Mouse (Mus musculus): ENCODE data around the gene Tent5c. TPM values are rescaled to one million over a fixed set of nuclear protein-coding genes. Genes with fewer than 3 reads are reported as not detected.

The Tent5c gene
- 7.2 and 8.6 TPM in 2 replicates for polyA plus RNA-seq (2016; fragmentation: Nextera tagmentation; extraction: Ambion mirVana)

- no peaks in the 10 kb centered on the region for H3K9me3 ChIP-seq (replicated peaks)
- H3K27ac ChIP-seq, result no peak within 1 kb of the TSS
- peak within 1 kb of the TSS; percentile 67 for H3K4me3 ChIP-seq
- peak within 1 kb of the TSS; percentile 68 for H3K9ac ChIP-seq
- peaks cover 18% of the 10 kb centered on the region for H3K4me1 ChIP-seq
- H3K27me3 ChIP-seq, result peaks cover 51% of the 10 kb centered on the region
- peak within 1 kb of the TSS; percentile 100 for H3K4me2 ChIP-seq (replicated peaks)
- peak; percentile 92 for ATAC-seq (ENCODE audit: low FRiP score)
- WGBS, result under 1% methylated on average over 55 of the region's 73 CpGs
- no peaks in the 10 kb centered on the region for H3K36me3 ChIP-seq
Observed at GRCm38 (mm10) chr3:100489133-100490009, at the start of gene Tent5c. Gene Tent5c, minus strand, starts transcription at chr3:100489324.

- Histone ChIP-seq H3K27me3 (no peaks in the 10 kb centered on the region), H3K4me2 (replicated peaks) (no peak overlapping the region), H3K36me3 (no peaks in the 10 kb centered on the region), H3K9me3 (replicated peaks) (no peaks in the 10 kb centered on the region), H3K4me1 (no peaks in the 10 kb centered on the region), H3K27ac (no peak overlapping the region), H3K9ac (no peak overlapping the region), H3K4me3 (no peak overlapping the region)
- ATAC-seq (ENCODE audit: low FRiP score), result no peak
- 94% methylated on average over 2 of the region's 2 CpGs for WGBS
Observed at GRCm38 (mm10) chr3:100536686-100537085, 47.6 kb upstream of the Tent5c start.

- Histone ChIP-seq H3K27me3 (no peaks in the 10 kb centered on the region), H3K36me3 (no peaks in the 10 kb centered on the region), H3K4me1 (no peaks in the 10 kb centered on the region), H3K4me2 (replicated peaks) (no peak overlapping the region), H3K4me3 (no peak overlapping the region), H3K9me3 (replicated peaks) (no peaks in the 10 kb centered on the region), H3K9ac (no peak overlapping the region), H3K27ac (no peak overlapping the region)
- WGBS, result 62% methylated on average over 4 of the region's 4 CpGs
- ATAC-seq (ENCODE audit: low FRiP score), result no peak
Observed at GRCm38 (mm10) chr3:100535902-100536301, 46.8 kb upstream of the Tent5c start.

- Histone ChIP-seq H3K9ac (no peak overlapping the region), H3K27me3 (no peaks in the 10 kb centered on the region), H3K4me1 (no peaks in the 10 kb centered on the region), H3K9me3 (replicated peaks) (no peaks in the 10 kb centered on the region), H3K27ac (no peak overlapping the region), H3K4me2 (replicated peaks) (no peak overlapping the region), H3K36me3 (no peaks in the 10 kb centered on the region), H3K4me3 (no peak overlapping the region)
- 59% methylated on average over 3 of the region's 3 CpGs for WGBS
- no peak for ATAC-seq (ENCODE audit: low FRiP score)
Observed at GRCm38 (mm10) chr3:100535298-100535697, 46.2 kb upstream of the Tent5c start.

GRCm38 (mm10) chr3:100534394-100534793, 45.3 kb upstream of the Tent5c start:
- WGBS, result 76% methylated on average over 3 of the region's 3 CpGs
- ATAC-seq (ENCODE audit: low FRiP score), result no peak
- Histone ChIP-seq H3K27me3 (no peaks in the 10 kb centered on the region), H3K9me3 (replicated peaks) (no peaks in the 10 kb centered on the region), H3K36me3 (no peaks in the 10 kb centered on the region), H3K4me1 (no peaks in the 10 kb centered on the region), H3K27ac (no peak overlapping the region), H3K9ac (no peak overlapping the region), H3K4me3 (no peak overlapping the region), H3K4me2 (replicated peaks) (no peak overlapping the region)

GRCm38 (mm10) chr3:100533429-100533828, 44.3 kb upstream of the Tent5c start:
- Histone ChIP-seq H3K27ac (no peak overlapping the region), H3K4me2 (replicated peaks) (no peak overlapping the region), H3K9ac (no peak overlapping the region), H3K36me3 (no peaks in the 10 kb centered on the region), H3K9me3 (replicated peaks) (no peaks in the 10 kb centered on the region), H3K4me3 (no peak overlapping the region), H3K4me1 (no peaks in the 10 kb centered on the region), H3K27me3 (no peaks in the 10 kb centered on the region)
- no peak for ATAC-seq (ENCODE audit: low FRiP score)

GRCm38 (mm10) chr3:100530919-100531318, 41.8 kb upstream of the Tent5c start:
- ATAC-seq (ENCODE audit: low FRiP score), result no peak
- Histone ChIP-seq H3K27me3 (no peaks in the 10 kb centered on the region), H3K27ac (no peak overlapping the region), H3K36me3 (no peaks in the 10 kb centered on the region), H3K4me2 (replicated peaks) (no peak overlapping the region), H3K4me3 (no peak overlapping the region), H3K9ac (no peak overlapping the region), H3K4me1 (no peaks in the 10 kb centered on the region), H3K9me3 (replicated peaks) (no peaks in the 10 kb centered on the region)
- WGBS, result 93% methylated on average over 5 of the region's 5 CpGs

GRCm38 (mm10) chr3:100530244-100530788, 41.2 kb upstream of the Tent5c start:
- Histone ChIP-seq H3K9ac (no peak overlapping the region), H3K36me3 (no peaks in the 10 kb centered on the region), H3K4me1 (no peaks in the 10 kb centered on the region), H3K4me2 (replicated peaks) (no peak overlapping the region), H3K9me3 (replicated peaks) (no peaks in the 10 kb centered on the region), H3K4me3 (no peak overlapping the region), H3K27me3 (no peaks in the 10 kb centered on the region), H3K27ac (no peak overlapping the region)
- ATAC-seq (ENCODE audit: low FRiP score), result no peak
- WGBS, result 84% methylated on average over 7 of the region's 7 CpGs

GRCm38 (mm10) chr3:100522671-100523070, 33.5 kb upstream of the Tent5c start:
- no peak overlapping the region for H3K27ac ChIP-seq
- no peak overlapping the region for H3K4me2 ChIP-seq (replicated peaks)
- H3K36me3 ChIP-seq, result no peaks in the 10 kb centered on the region
- H3K27me3 ChIP-seq, result no peaks in the 10 kb centered on the region
- no peak overlapping the region for H3K9ac ChIP-seq
- WGBS, result 77% methylated on average over 7 of the region's 7 CpGs
- no peaks in the 10 kb centered on the region for H3K4me1 ChIP-seq
- ATAC-seq (ENCODE audit: low FRiP score), result no peak
- no peaks in the 10 kb centered on the region for H3K9me3 ChIP-seq (replicated peaks)
- no peak overlapping the region for H3K4me3 ChIP-seq

- H3K4me2 ChIP-seq (replicated peaks), result no peak overlapping the region
- no peaks in the 10 kb centered on the region for H3K36me3 ChIP-seq
- H3K27me3 ChIP-seq, result no peaks in the 10 kb centered on the region
- H3K9ac ChIP-seq, result no peak overlapping the region
- no peak overlapping the region for H3K4me3 ChIP-seq
- H3K27ac ChIP-seq, result no peak overlapping the region
- H3K4me1 ChIP-seq, result no peaks in the 10 kb centered on the region
- no peak for ATAC-seq (ENCODE audit: low FRiP score)
- H3K9me3 ChIP-seq (replicated peaks), result no peaks in the 10 kb centered on the region
- 38% methylated on average over 1 of the region's 1 CpGs for WGBS
Observed at GRCm38 (mm10) chr3:100521626-100522025, 32.5 kb upstream of the Tent5c start.

- no peaks in the 10 kb centered on the region for H3K27me3 ChIP-seq
- WGBS, result 81% methylated on average over 5 of the region's 5 CpGs
- H3K4me2 ChIP-seq (replicated peaks), result no peak overlapping the region
- ATAC-seq (ENCODE audit: low FRiP score), result no peak
- H3K27ac ChIP-seq, result no peak overlapping the region
- no peak overlapping the region for H3K9ac ChIP-seq
- H3K9me3 ChIP-seq (replicated peaks), result no peaks in the 10 kb centered on the region
- no peaks in the 10 kb centered on the region for H3K4me1 ChIP-seq
- H3K36me3 ChIP-seq, result no peaks in the 10 kb centered on the region
- H3K4me3 ChIP-seq, result no peak overlapping the region
Observed at GRCm38 (mm10) chr3:100515754-100516141, 26.6 kb upstream of the Tent5c start.

- H3K27me3 ChIP-seq, result no peaks in the 10 kb centered on the region
Observed at GRCm38 (mm10) chr3:100515093-100515753, 26.1 kb upstream of the Tent5c start.

More at GRCm38 (mm10) chr3:100515093-100515753, 26.1 kb upstream of the Tent5c start:
- no peaks in the 10 kb centered on the region for H3K9me3 ChIP-seq (replicated peaks)
- H3K4me1 ChIP-seq, result no peaks in the 10 kb centered on the region
- no peak overlapping the region for H3K4me2 ChIP-seq (replicated peaks)
- ATAC-seq (ENCODE audit: low FRiP score), result no peak
- H3K27ac ChIP-seq, result no peak overlapping the region
- H3K9ac ChIP-seq, result no peak overlapping the region
- 71% methylated on average over 8 of the region's 8 CpGs for WGBS
- H3K36me3 ChIP-seq, result no peaks in the 10 kb centered on the region
- H3K4me3 ChIP-seq, result no peak overlapping the region
